Mouse (Mus musculus): ENCODE results near the gene Gm9945.

DNA sequence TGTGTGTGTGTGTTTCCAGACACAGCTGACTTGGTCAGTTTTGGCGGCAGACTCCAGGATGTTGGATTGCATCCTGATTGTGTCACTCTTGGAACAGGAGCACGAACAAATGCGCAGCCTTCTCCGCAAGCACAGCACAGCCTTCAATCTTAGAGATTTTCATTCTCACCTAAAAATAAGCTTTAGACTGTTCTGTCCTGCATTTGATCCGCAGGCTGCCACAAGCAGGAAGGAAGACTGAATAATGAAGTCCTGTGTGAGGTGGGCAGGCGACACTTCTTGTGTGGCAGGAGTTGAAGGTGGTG is 49.2 kb downstream of the Gm9945 start:
- TF ChIP-seq CTCF (IDR thresholded peaks at IDR 0.05; ENCODE audit: borderline replicate concordance, insufficient read depth, low read length), result no peak
- no peak for TF ChIP-seq POLR2A (IDR thresholded peaks at IDR 0.05; ENCODE audit: low read depth, low read length)
